Mouse (Mus musculus) lung, adult 2 months (tissue): ENCODE results near the gene Rae1.

Source experiments
- CTCF ChIP-seq: fragments of 200-500 bp; IDR thresholded peaks from 2 replicates; pipeline ENCODE4 v1.5.1; 2011; ENCODE audit warnings: mild to moderate bottlenecking, low read length, control low read depth; ENCODE audit not compliant: insufficient read depth
- POLR2A ChIP-seq: fragments of 200-500 bp; IDR thresholded peaks from 2 replicates; pipeline ENCODE4 v1.6.1; 2011; ENCODE audit warnings: low read depth, mild to moderate bottlenecking, control low read depth, low read length, borderline replicate concordance; ENCODE audit errors: extremely low read depth

- TF ChIP-seq POLR2A (no peak), CTCF (no peak)
Measured at GRCm38 (mm10) chr2:173063219-173063618, 63.3 kb downstream of the Rae1 start.
